Mouse (Mus musculus) ES-Bruce4 (cell line): ENCODE results near the gene Tcl1b2. TPM values are rescaled to one million over a fixed set of nuclear protein-coding genes. Genes with fewer than 3 reads are reported as not detected.

ENCODE experiments used
- polyA plus RNA-seq: library from polyadenylated mRNA; stranded (reverse); fragments of >200 nt; gene quantifications from 2 replicates; pipeline ENCODE4 v1.2.4, GENCODE M21; 2011; ENCODE audit warnings: low read depth; ENCODE audit not compliant: missing spikeins, insufficient read depth, insufficient read length

Gene Tcl1b2
- polyA plus RNA-seq, 1 experiment, result not detected

Other genes starting within 250 kb of the Tcl1b2 start
- gene Syne3, start 136.2 kb upstream of the Tcl1b2 start, polyA plus RNA-seq, result 1.2 and 1.9 TPM in 2 replicates
- 36.4 and 38.7 TPM in 2 replicates for gene Glrx5, start 113.3 kb upstream of the Tcl1b2 start, polyA plus RNA-seq
- not detected in 2 replicates for gene Tcl1b1, start 13.7 kb downstream of the Tcl1b2 start, polyA plus RNA-seq
- gene Tcl1b5, start 30.3 kb downstream of the Tcl1b2 start, polyA plus RNA-seq, result not detected in 2 replicates
- gene Tcl1b3, start 45.0 kb downstream of the Tcl1b2 start, polyA plus RNA-seq, result not detected in 2 replicates
- gene Tcl1b4, start 55.9 kb downstream of the Tcl1b2 start, polyA plus RNA-seq, result not detected in 2 replicates
- gene Tcl1, start 76.8 kb downstream of the Tcl1b2 start, polyA plus RNA-seq, result 47.2 and 52.8 TPM in 2 replicates
- gene Tunar, start 187.9 kb downstream of the Tcl1b2 start, polyA plus RNA-seq, result 1.5 and 1.8 TPM in 2 replicates